Mouse (Mus musculus) left cerebral cortex, adult 2 months (tissue): ENCODE results near the gene Snrk. TPM values are rescaled to one million over a fixed set of nuclear protein-coding genes. Genes with fewer than 3 reads are reported as not detected.

Experiments
- DNase-seq, 2 experiments: peaks; one replicate each; pipeline ENCODE4 v3.0.0; 2021 to 2022; ENCODE audit warnings: low spot score in 2 of 2, mixed read lengths in 1 of 2; ENCODE audit errors: extremely low spot score in 1 of 2
- H3K27ac ChIP-seq: fragments of 200-600 bp; 2 replicates; pipeline ENCODE4 v1.8.1; 2022
- H3K4me3 ChIP-seq: fragments of 200-600 bp; 2 replicates; pipeline ENCODE4 v1.8.1; 2022
- CTCF ChIP-seq: fragments of 200-600 bp; IDR thresholded peaks from 2 replicates; pipeline ENCODE4 v1.8.1; 2022; ENCODE audit warnings: antibody characterized with exemption, mild to moderate bottlenecking, moderate library complexity
- intact Hi-C: fragments of 180-260 bp; cut with DNase I; formaldehyde crosslinking; loops from one replicate; pipeline ENCODE4 v1.15.1; 2025
- total RNA-seq, 2 experiments: library from RNA; stranded (reverse); gene quantifications; 2 replicates each; pipeline ENCODE4 v1.2.3; 2021

Snrk gene
- total RNA-seq, 2 experiments from 2014 or later = 113 to 129 TPM

- no peak for DNase-seq
- H3K27ac ChIP-seq = no peak overlapping the region
- intact Hi-C loops = no loop called here
- no peak overlapping the region for H3K4me3 ChIP-seq
- TF ChIP-seq CTCF = no peak
Observed at GRCm38 (mm10) chr9:122091171-122091570, 25.9 kb upstream of the Snrk start.

DNA sequence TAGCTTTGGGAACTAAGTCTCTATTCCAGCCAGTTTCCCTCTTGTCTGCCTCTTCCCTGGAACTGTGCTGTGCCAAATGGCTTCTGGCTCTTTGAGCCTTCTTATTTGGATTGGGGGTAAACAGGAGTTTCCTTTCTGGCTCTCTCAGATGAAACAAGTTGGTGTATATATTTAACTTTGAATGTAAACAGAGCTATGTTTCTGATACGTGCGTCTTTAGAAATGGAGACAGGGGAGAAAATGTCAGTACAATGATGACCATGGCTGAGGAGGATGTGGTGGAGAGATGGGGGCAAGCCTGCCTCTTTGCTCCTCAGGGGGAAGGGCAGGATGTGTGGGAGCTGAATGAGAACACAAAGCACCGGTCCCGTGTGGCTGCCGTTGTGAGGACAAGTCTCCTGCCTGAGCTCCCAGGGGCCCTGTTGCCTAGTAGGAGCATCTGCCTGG lies 25.3 kb upstream of the Snrk start:
- TF ChIP-seq CTCF = no peak
- Histone ChIP-seq H3K27ac (no peak overlapping the region), H3K4me3 (no peak overlapping the region)
- intact Hi-C loops = no loop called here
- DNase-seq = no peak

DNA sequence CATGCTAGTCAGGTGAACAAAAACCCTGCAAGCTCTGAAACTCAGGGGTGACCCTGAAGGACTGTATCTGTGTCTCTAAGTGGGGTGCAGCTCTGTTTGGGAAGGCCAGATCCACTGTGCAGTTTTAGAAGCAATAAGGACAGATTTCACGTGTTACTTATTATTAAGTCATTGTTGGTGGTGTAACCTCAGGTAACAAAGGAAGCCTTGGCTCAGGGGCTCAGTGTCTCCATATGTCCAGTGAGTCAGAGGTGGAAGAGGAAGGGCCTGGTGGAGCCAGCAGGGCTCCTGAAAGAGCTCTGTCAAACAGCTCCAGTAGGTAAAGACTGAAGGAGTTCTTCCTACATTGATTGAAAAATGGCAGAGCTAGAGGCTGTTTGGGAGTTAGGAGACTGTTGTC lies 22.9 kb upstream of the Snrk start:
- DNase-seq = no peak
- H3K27ac ChIP-seq = no peak overlapping the region
- no peak overlapping the region for H3K4me3 ChIP-seq
- TF ChIP-seq CTCF = no peak
- intact Hi-C loops = no loop called here

DNA sequence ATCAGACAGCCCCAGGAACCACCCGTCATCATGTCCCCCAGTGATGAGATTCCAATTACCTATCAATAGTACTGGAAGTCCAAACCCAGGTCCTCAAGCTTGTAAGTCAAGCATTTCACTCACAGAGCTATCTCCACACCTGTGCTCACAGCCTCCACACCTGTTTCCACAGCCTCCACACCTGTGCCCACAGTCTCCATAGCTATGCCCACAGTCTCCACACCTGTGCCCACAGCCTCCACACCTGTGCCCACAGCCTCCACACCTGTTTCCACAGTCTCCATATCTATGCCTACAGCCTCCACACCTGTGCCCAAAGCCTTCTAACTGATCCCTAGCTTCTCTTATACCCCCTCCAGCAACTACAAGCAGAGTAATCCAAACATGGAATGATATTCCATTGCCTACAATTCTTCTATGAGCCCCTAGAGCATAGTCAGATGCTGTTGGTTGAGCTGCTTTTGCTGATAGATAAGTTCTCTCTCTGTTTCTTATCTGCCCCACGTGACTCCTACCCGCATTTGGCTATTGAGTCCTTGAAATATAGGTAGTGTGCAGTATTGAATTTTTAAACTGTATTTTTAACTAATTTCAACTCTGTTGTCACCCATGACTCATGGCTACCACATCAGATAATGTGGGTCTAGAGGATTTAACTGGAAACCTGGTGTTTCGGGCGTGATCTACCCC lies 20.1 kb upstream of the Snrk start:
- TF ChIP-seq CTCF = no peak
- intact Hi-C loops = no loop called here

GRCm38 (mm10) chr9:122097535-122097934 lies 19.5 kb upstream of the Snrk start:
- no peak for TF ChIP-seq CTCF
- DNase-seq = no peak
- Histone ChIP-seq H3K4me3 (no peak overlapping the region), H3K27ac (no peak overlapping the region)
- intact Hi-C loops = no loop called here

More for the DNA sequence above, 20.1 kb upstream of the Snrk start:
- H3K4me3 ChIP-seq = no peak overlapping the region
- no peak overlapping the region for H3K27ac ChIP-seq
- no peak for DNase-seq

DNA sequence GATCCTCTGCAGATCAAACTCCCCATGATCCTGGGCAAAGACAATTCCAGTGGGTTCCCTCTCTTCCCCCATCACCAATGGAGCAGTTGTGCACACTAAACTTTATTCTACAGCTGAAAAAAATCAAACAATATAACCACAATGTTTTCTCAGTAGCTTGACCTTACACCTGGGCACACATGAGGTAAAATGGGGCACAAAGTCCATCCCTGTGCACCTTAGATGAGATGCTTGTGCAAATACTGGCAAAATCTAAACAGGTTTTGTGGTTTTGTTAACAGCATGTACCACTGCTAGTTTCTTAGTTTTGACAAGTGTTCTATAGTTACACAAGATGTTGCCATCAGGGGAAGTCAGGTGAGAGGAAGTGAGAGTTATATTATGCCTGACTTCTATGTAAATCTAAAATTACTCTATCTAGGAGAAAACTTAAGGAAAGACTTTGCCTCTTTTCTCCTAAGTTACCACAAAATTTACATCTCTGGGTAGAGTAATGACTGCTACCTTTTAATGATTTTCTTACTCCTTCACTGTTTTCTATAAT lies 16.4 kb upstream of the Snrk start:
- DNase-seq = no peak
- intact Hi-C loops = no loop called here
- no peak overlapping the region for H3K4me3 ChIP-seq
- TF ChIP-seq CTCF = no peak
- no peak overlapping the region for H3K27ac ChIP-seq

GRCm38 (mm10) chr9:122101196-122101595 lies 15.9 kb upstream of the Snrk start:
- H3K4me3 ChIP-seq = no peak overlapping the region
- no peak for DNase-seq
- intact Hi-C loops = no loop called here
- TF ChIP-seq CTCF = no peak
- H3K27ac ChIP-seq = no peak overlapping the region

GRCm38 (mm10) chr9:122103550-122104284 lies 13.3 kb upstream of the Snrk start:
- no peak overlapping the region for H3K27ac ChIP-seq
- DNase-seq = no peak
- no peak overlapping the region for H3K4me3 ChIP-seq
- intact Hi-C loops = no loop called here
- no peak for TF ChIP-seq CTCF

- no peak for DNase-seq
- Histone ChIP-seq H3K27ac (no peak overlapping the region), H3K4me3 (no peak overlapping the region)
- intact Hi-C loops = no loop called here
- no peak for TF ChIP-seq CTCF
Observed at GRCm38 (mm10) chr9:122104285-122104829, 12.7 kb upstream of the Snrk start.

DNA sequence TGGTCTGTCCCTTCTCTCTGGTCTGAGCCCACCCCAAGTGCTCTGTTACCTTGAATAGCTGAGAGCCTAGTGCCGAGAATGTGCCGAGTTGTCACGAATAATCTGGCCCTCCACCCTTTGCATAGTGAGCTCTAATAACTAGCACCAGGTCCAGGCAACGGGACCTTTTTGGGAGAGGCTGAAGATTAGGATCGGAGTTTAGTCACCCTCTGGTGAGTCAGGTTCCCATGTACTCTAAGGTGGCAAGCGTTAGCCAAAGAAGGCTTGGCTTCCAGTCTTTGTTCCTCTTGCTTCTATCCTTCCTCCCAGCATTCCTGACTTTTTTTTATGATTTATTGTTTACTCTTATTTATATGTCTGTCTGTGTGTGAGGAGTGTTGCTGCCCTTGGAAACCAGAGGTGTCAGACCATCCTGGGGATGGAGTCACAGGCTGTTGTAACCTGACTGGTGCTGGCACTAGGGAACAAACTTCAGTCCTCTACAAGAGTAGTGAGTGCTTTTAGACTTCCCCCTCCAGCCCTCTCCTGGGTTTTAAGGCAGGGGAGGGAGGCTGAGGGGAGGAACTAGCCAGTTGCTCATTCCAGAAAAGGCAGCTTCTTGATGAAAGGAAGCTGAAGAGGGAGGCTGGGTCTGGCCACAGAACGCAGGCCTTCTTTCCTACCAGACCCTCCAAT lies 9.2 kb upstream of the Snrk start:
- intact Hi-C loops = loop anchor here (2.0 kb wide), 1 partner anchor 23 kb away; no protein-coding TSS in a partner anchor
- TF ChIP-seq CTCF = no peak
- no peak overlapping the region for H3K27ac ChIP-seq
- no peak overlapping the region for H3K4me3 ChIP-seq
- DNase-seq = no peak

DNA sequence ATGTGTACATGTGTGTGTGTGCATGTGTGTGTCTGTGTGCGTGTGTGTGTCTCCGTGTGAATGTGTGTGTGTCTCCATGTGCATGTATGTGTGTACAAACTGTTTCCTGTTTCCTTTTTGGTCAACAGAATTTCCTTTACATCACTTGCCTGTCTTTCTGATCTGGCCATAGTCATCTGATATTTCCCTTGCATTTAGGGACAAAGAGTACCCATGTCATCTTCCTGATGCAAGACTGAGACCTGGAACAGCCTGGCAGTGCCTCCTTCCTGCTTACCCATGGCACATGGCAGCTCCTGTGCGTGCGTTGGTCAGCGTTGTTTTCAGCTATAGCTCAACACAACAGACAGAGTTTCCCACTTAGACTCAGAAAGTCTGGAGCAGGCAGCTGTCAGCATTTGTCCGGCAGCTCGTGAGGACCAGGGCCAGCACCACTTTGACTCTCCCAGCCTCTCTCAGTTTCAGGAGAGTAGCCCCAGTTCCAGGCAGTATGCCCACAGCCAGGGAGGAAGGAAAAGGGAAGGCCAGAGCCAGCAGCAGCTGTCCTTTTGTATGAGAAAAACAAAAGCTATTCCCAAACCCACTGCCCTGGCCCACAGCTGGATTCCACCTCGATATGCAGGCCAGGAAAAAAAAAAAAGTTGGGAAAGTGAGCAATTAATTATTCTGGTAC lies 7.4 kb upstream of the Snrk start:
- DNase-seq = peak in 1 of 2 experiments; percentile 22
- no peak for TF ChIP-seq CTCF
- peak overlapping the region; percentile 30; the same call in 1 of the 2 replicates for H3K27ac ChIP-seq
- intact Hi-C loops = loop anchor here (2.0 kb wide), 1 partner anchor 25 kb away; no protein-coding TSS in a partner anchor
- H3K4me3 ChIP-seq = no peak overlapping the region
